Mouse (Mus musculus) brain, embryonic 14.5 days (tissue): ENCODE measurements at regions not wholly inside any gene's neighbourhood (a gene's known extent, or its start where the extent isn't known, plus 50 kb on each side); places are given as distances from the start of the nearest gene placed in this dataset.

Source experiments
- CTCF ChIP-seq: fragments of 200-500 bp; IDR thresholded peaks from 2 replicates; pipeline ENCODE4 v1.5.1; 2012; ENCODE audit warnings: inconsistent platforms, mild to moderate bottlenecking, moderate library complexity, borderline replicate concordance; ENCODE audit not compliant: insufficient read depth, insufficient read length; ENCODE audit errors: extremely low read depth
- POLR2A ChIP-seq: fragments of 200-500 bp; IDR thresholded peaks from 2 replicates; pipeline ENCODE4 v1.6.1; 2012; ENCODE audit warnings: mild to moderate bottlenecking, inconsistent platforms, borderline replicate concordance; ENCODE audit not compliant: poor library complexity, insufficient read depth, insufficient read length, severe bottlenecking; ENCODE audit errors: extremely low read depth

DNA sequence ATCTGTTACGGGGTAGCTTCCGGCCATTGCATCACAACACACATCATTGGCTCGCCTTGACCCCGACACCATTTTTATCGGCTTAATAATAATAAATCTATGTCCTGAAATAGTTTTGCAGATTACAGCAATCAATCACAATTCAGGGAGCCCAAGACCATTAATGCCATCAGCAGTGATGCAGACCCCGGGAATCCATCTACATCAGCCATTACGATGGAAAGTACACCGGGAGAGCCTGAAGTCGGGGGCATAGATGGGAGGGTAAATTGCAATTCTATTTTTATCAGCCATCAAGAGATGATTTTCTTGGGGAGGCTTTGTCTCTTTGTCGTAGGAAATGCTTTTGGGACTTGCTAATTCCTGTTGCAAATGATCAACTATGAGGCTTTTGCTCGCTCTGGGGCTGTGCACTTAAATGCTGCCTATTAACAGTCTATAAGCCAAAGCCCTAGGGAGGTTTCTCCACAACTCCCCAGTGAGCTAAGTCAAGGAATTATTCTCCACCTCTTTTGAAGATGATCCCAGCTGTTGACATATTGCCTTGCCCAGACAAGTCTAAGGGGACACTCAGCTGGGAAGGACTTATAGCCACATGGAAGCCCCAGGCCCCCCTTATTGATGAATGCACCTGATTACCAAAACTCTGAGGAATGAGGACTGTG lies 173.4 kb downstream of the Pik3r1 start:
- no peak for TF ChIP-seq POLR2A
- TF ChIP-seq CTCF = no peak
